Mouse (Mus musculus): Measurements from ENCODE around the gene Scgb1a1. TPM values are rescaled to one million over a fixed set of nuclear protein-coding genes. Genes with fewer than 3 reads are reported as not detected.

Scgb1a1 gene
- polyA plus RNA-seq, 1 experiment from 2014 or later: not detected

DNA sequence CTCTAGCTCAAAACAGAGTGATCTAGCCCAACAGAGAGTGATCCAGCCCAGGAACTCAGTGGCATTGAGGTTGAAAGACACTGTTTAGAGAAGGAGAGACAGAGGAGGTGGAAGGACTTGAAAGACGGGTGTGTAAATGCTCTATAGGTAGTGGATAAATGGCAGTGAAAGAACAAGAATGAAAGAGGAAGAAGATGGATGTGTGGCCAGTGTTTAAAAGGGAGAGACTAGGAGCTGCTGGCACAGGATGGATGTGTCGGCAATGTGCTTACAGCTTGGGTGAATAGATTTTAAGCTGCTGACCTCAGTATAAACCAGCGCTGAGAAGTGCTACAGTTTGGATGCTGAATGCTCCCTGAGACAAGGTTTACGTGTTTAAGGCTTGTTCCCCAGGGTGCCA, 13.3 kb downstream of the Scgb1a1 start:
- no peak overlapping the region for H3K4me3 ChIP-seq
- no peak overlapping the region for H3K9ac ChIP-seq
- 67% methylated on average over 4 of the region's 4 CpGs for WGBS
- H3K4me2 ChIP-seq (replicated peaks): no peak overlapping the region
- H3K36me3 ChIP-seq: no peaks in the 10 kb centered on the region
- ATAC-seq (ENCODE audit: low FRiP score, low read depth): no peak
- H3K9me3 ChIP-seq: no peaks in the 10 kb centered on the region
- no peaks in the 10 kb centered on the region for H3K27me3 ChIP-seq
- peaks cover 22% of the 10 kb centered on the region for H3K4me1 ChIP-seq
- no peak overlapping the region for H3K27ac ChIP-seq

DNA sequence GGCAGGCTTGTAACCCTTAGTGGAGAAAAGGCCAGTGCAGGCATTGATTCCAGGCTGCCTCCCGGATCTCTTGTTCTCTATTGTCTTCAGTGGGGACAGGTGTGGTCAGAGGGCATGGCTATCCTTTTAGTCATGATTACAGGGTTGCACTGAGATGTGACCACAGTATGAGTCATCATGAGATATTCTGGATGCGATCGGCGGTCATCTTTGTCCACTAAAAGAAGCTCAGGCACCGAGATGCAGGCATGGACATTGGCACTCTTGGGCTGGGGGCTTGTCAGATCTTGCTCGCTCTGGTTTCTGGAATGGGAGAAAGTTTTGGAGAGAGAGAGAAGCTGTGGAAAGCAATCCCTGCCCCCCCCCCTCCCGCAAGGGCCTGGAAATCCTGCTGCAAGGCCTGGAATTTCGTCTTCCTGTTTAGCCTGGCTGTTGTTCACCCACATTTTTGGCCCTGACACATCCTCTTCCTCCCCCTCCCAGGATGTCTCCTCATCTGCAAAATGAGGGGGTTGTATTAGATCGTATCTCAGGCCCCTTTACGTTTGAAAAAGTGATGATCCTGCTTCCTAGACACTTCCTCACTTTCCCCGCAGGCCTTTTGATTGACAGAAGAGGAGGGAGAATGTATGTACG, 13.9 kb downstream of the Scgb1a1 start:
- Histone ChIP-seq H3K4me2 (replicated peaks) (no peak overlapping the region), H3K27me3 (no peaks in the 10 kb centered on the region), H3K36me3 (no peaks in the 10 kb centered on the region), H3K9me3 (no peaks in the 10 kb centered on the region), H3K4me1 (peaks cover 22% of the 10 kb centered on the region), H3K27ac (no peak overlapping the region), H3K9ac (no peak overlapping the region), H3K4me3 (no peak overlapping the region)
- no peak for ATAC-seq (ENCODE audit: low FRiP score, low read depth)
- 73% methylated on average over 12 of the region's 12 CpGs for WGBS

DNA sequence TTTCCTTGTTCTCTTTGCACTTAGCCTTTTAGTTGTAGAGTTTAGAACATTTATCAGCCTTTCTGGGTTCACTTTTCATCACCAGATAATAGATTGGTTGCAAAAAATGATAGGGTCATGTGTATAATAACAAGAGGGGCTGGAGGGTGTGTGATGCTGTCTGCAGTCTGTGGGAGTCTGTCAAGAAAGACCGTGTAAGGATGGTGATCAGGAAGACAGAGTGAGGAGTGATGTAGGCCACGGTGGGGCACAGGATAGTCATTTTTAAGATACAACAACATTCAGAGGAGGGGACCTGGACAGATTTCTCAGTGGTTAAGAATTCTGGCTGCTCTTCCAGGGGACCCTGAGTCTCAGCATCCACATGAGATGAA, 15.6 kb downstream of the Scgb1a1 start:
- Histone ChIP-seq H3K9me3 (no peaks in the 10 kb centered on the region), H3K4me1 (peaks cover 22% of the 10 kb centered on the region), H3K9ac (no peak overlapping the region), H3K4me3 (no peak overlapping the region), H3K36me3 (no peaks in the 10 kb centered on the region), H3K4me2 (replicated peaks) (no peak overlapping the region), H3K27ac (peak overlapping the region; percentile 45; the same call in 1 of the 2 replicates), H3K27me3 (no peaks in the 10 kb centered on the region)
- WGBS: 82% methylated on average over 2 of the region's 2 CpGs
- ATAC-seq (ENCODE audit: low FRiP score, low read depth): no peak

DNA sequence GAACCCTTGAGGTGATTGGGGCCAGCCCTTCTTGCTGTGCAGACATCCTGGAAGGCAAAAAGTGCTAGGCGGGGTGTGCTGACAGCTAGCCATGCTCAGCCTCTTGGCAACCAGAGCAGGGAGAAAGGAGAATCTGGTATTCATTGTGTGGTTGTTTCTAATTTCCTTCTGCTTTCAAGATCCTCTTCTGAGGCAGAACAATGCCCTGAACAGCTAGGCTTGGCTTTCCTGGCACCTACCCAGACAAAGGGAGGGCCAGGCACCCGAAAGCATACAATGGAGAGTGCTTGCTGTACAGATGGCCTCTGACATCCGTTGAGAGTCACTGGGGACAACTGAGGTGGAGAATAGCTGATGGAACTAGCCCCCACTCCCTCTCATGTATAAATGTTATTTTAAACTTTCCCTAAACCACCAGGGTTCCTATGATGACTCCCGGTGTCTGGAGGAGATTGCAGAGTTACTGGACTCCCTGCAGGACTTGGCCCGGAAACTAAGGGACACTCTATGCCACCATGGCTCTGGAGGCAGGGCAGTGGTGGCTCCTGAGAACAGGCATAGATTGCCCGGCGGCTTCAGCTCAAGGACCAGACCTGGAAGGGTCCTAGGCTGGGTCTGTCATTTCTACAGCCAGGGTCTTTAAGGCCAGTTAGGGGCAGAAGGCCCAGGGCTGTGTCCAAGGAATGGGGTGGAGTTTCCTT, 16.2 kb downstream of the Scgb1a1 start:
- Histone ChIP-seq H3K27me3 (no peaks in the 10 kb centered on the region), H3K36me3 (no peaks in the 10 kb centered on the region), H3K4me1 (peaks cover 25% of the 10 kb centered on the region), H3K9ac (no peak overlapping the region), H3K9me3 (no peaks in the 10 kb centered on the region), H3K4me3 (no peak overlapping the region), H3K4me2 (replicated peaks) (no peak overlapping the region), H3K27ac (peak overlapping the region; percentile 45; the same call in 1 of the 2 replicates)
- 64% methylated on average over 7 of the region's 7 CpGs for WGBS
- ATAC-seq (ENCODE audit: low FRiP score, low read depth): no peak

DNA sequence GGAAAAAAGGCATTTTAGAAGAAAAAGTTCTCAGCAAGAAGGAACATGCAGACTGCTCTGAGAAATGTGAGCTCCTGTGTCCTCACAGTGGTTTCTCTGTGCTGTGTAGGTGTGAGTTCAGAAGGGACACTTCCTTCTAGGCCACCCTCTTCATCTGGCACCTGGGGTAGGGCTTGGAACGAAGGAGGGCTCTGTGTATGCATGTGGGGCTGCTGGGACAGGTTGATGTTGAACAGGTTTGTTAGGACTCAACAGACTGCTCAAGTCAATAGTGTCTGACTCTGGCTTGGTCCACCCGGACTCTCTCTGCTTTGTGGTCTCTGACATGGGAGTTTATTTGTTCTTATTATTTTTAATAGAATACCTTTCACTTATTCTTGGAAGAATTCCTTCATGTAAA, 17.4 kb downstream of the Scgb1a1 start:
- Histone ChIP-seq H3K27me3 (no peaks in the 10 kb centered on the region), H3K4me3 (no peak overlapping the region), H3K9me3 (no peaks in the 10 kb centered on the region), H3K4me2 (replicated peaks) (no peak overlapping the region), H3K27ac (peak overlapping the region; percentile 48; the same call in 1 of the 2 replicates), H3K9ac (no peak overlapping the region), H3K36me3 (no peaks in the 10 kb centered on the region), H3K4me1 (peaks cover 35% of the 10 kb centered on the region)
- 58% methylated on average over 2 of the region's 2 CpGs for WGBS
- no peak for ATAC-seq (ENCODE audit: low FRiP score, low read depth)

DNA sequence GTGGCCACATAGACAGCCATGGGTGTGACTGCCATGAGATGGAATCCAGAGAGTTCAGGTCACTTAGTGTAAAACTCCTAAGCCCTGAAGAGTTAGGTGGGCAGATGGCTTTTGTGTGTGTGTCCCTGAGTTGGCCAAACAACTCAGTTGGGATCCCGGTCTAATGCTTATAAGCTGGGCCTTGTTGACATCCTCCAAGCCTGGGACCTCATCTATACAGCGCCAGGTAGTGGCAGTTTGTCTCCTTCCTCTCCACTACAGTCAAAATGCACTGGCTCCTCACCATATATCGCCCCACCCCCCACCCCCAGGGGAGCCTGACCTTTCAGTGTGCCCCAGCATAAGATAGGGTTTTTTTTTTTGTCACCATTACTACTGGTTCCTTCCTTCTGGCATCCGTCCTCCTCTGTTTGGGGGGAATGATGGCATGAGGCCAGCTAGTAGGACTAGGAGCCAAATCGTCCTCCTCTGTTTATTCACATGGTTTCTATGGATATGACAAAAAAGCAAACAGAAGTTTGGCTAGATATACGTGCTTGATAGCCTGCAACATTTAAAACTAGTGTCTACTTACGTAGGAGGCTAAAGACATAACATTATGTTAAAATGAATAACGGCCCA, 18.0 kb downstream of the Scgb1a1 start:
- H3K4me3 ChIP-seq: no peak overlapping the region
- H3K9me3 ChIP-seq: no peaks in the 10 kb centered on the region
- WGBS: 67% methylated on average over 8 of the region's 8 CpGs
- H3K27me3 ChIP-seq: no peaks in the 10 kb centered on the region
- H3K27ac ChIP-seq: peak overlapping the region; percentile 48; the same call in 1 of the 2 replicates
- peaks cover 35% of the 10 kb centered on the region for H3K4me1 ChIP-seq
- H3K36me3 ChIP-seq: no peaks in the 10 kb centered on the region
- no peak overlapping the region for H3K9ac ChIP-seq
- no peak for ATAC-seq (ENCODE audit: low FRiP score, low read depth)
- no peak overlapping the region for H3K4me2 ChIP-seq (replicated peaks)

DNA sequence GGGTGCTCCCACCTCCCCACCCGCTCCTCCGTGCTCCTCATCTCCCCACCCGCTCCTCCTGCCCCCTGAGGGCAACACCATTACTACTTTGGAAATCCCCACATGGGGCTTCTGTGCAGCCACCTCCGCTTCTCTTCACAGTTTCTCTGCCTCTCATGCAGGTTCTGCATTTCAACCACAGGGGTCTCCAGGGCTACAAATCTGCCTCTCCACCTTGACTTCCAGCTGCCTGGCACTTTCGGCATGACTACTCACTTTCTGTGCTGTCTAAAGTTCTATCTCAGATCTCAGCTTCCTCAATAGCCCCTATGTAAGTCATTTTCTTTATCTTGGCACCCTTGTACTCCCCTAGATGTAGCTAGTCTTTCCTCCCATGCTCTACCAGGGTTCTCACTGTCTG, 20.5 kb downstream of the Scgb1a1 start:
- Histone ChIP-seq H3K9ac (no peak overlapping the region), H3K36me3 (no peaks in the 10 kb centered on the region), H3K4me3 (no peak overlapping the region), H3K4me1 (peaks cover 35% of the 10 kb centered on the region), H3K4me2 (replicated peaks) (no peak overlapping the region), H3K27me3 (no peaks in the 10 kb centered on the region), H3K9me3 (no peaks in the 10 kb centered on the region), H3K27ac (no peak overlapping the region)
- WGBS: 77% methylated on average over 5 of the region's 5 CpGs
- no peak for ATAC-seq (ENCODE audit: low FRiP score, low read depth)

DNA sequence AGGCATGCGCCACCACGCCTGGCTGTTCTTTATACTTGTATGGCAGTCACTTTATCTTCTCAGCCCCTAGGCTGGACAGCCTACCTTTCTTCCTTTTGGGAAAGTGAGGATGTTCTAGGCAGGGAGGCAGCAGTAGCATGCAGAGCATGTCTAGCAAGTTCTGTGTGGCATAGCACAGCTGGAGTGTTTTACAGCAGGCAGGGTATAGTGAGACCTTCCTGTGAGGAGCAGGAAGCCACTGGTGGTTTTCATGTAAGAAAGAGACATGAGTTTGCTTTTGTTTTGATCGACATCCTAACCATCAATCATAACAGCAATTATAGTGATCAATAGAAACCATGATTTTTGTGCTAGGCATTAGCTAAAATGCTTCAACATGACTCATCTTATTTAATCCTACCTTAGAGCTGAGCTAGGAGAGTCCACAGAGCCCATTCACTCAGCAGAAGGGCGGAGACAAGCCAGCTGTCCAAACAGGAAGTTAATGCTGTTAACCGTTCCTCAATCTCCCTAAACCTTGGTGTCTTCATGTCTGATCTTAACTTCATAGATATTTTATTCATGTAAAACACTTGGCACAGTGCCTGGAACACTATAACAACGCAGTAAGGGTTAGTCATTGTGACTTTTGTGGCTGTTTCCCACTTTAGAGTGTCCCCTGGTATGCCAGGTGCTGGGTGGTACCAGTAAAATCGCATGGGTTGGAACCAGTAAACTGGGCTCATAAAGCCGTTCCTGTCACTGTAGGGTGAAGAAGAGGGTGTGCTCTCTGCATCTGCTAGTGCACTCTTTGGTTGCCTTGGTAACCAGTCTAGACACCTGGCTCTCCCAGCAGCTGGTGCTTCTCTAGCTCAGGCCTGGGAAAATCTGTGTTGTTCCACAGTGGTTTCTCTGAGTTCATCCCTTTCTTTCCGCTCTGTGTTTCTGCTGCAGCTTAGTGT, 21.9 kb downstream of the Scgb1a1 start:
- peak; percentile 86 for ATAC-seq (ENCODE audit: low FRiP score, low read depth)
- Histone ChIP-seq H3K9ac (no peak overlapping the region), H3K4me2 (replicated peaks) (no peak overlapping the region), H3K27ac (no peak overlapping the region; the same call in 1 of the 2 replicates), H3K36me3 (no peaks in the 10 kb centered on the region), H3K4me3 (no peak overlapping the region), H3K4me1 (peaks cover 27% of the 10 kb centered on the region), H3K27me3 (no peaks in the 10 kb centered on the region), H3K9me3 (no peaks in the 10 kb centered on the region; the same call in 1 of the 2 replicates)
- 49% methylated on average over 9 of the region's 9 CpGs for WGBS

DNA sequence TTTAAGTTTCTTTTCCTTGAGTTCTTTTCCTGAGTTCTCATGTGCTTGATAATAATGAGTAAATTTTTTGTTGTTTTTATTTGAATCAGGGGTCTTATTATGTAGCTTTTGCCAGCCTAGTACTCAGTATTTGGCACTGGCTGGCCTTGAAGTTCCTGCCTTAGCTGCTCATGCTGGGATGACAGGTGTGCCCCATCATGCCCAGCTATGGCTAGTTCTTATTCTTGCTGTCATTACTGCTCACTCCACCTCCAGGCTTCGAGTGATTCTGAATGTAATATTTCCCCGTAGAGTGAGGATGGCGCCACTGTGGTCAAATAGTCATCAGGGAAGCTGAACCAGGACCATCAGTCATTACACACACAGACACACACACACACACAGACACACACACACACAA, 23.9 kb downstream of the Scgb1a1 start:
- Histone ChIP-seq H3K27me3 (no peaks in the 10 kb centered on the region), H3K36me3 (no peaks in the 10 kb centered on the region), H3K27ac (no peak overlapping the region), H3K9ac (no peak overlapping the region), H3K4me1 (peaks cover 13% of the 10 kb centered on the region), H3K9me3 (no peaks in the 10 kb centered on the region; the same call in 1 of the 2 replicates), H3K4me2 (replicated peaks) (no peak overlapping the region), H3K4me3 (no peak overlapping the region)
- 89% methylated on average over 3 of the region's 3 CpGs for WGBS
- ATAC-seq (ENCODE audit: low FRiP score, low read depth): no peak

DNA sequence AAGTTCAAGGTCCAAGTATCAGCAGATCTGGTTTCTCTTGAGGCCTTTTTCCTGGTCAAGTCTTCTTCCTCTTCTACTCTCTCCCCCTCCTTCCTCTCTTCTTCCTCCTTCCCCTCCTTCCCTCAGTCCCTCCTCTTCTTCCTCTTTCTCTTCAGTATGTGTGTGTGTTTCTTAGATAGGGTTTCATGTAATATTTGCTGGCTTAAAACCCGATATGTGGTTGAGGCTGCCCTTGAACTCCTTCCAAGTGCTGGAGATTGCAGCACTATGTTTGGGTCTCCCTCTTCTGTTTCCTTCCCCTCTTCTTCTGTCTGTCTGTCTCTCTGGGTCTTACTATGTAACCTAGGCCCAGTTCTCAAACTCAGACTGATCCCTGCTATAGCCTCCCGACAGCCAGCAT, 24.9 kb downstream of the Scgb1a1 start:
- Histone ChIP-seq H3K4me3 (no peak overlapping the region), H3K9me3 (no peaks in the 10 kb centered on the region; the same call in 1 of the 2 replicates), H3K9ac (no peak overlapping the region), H3K27ac (no peak overlapping the region), H3K4me2 (replicated peaks) (no peak overlapping the region), H3K36me3 (no peaks in the 10 kb centered on the region), H3K4me1 (peaks cover 13% of the 10 kb centered on the region), H3K27me3 (no peaks in the 10 kb centered on the region)
- ATAC-seq (ENCODE audit: low FRiP score, low read depth): no peak
- 84% methylated on average over 2 of the region's 2 CpGs for WGBS

DNA sequence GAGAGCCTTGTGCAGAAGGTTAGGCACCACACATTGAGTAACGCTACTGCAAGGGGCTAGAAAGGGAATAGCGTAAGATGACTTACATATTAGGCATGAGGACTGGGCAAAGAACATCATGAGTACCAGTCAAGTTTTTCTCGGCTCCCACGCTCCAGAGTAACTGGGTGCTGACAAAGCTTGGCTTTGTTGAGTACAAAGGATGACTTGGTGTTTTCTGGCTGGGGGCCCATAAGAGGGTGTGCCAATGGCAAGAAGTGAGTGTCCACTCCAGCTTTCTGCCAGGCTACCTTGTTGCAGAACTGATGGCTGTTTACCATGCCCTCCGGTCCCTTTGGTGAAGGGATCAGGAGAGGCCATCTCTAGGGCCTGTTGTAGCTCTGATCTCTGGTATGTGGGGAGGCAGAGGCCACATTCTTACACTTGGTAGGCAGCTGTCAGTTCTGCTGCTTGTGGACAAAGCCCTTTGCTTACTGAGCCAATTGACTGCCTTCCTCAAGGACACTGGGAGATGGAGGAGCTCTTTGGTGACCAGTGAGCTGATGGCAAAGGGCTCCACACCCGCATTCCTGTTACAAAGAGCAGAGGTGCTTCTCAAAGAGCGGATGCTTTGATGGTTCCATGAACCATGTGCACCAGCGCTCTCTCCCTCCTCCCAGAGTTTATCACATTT, 26.4 kb downstream of the Scgb1a1 start:
- no peak overlapping the region for H3K4me2 ChIP-seq (replicated peaks)
- H3K27ac ChIP-seq: no peak overlapping the region
- ATAC-seq (ENCODE audit: low FRiP score, low read depth): no peak
- no peaks in the 10 kb centered on the region for H3K36me3 ChIP-seq
- WGBS: 92% methylated on average over 8 of the region's 8 CpGs
- no peak overlapping the region for H3K9ac ChIP-seq
- H3K27me3 ChIP-seq: no peaks in the 10 kb centered on the region
- no peaks in the 10 kb centered on the region; the same call in 1 of the 2 replicates for H3K9me3 ChIP-seq
- no peak overlapping the region for H3K4me3 ChIP-seq
- peaks cover 7% of the 10 kb centered on the region for H3K4me1 ChIP-seq
